Mouse (Mus musculus) heart, postnatal 14 days (tissue): ENCODE measurements at regions not wholly inside any gene's neighbourhood (a gene's known extent, or its start where the extent isn't known, plus 50 kb on each side); places are given as distances from the start of the nearest gene placed in this dataset.
A peak's percentile ranks its signal among the peaks of the same experiment; 100 is the strongest.

ENCODE experiments used
- DNase-seq, 2 experiments: peaks; one replicate each; pipeline ENCODE4 v3.0.0; 2021 to 2022
- intact Hi-C: fragments of 180-260 bp; cut with DNase I; formaldehyde crosslinking; loops from one replicate; pipeline ENCODE4 v1.15.1; 2025

DNA sequence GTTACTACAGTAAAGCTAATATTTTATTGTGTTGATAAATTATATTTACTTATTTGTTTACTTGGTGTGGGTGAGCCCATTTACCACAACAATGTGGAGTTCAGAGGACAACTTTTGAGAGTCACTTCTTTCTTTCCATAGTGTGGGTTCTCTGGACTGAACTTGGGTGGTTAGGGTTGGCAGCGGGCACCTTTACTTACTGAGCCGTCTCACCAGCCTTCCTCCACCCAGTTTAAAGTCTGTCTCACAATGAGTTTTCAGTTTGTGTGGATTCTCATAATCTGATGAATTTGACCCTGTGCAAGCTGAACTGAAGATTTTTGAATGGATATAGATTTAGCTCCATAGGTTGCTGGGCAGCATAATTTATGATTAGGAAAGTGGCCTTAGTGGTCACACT, 53.5 kb upstream of the Pth start:
- no peak for DNase-seq
- intact Hi-C loops, result no loop called here

DNA sequence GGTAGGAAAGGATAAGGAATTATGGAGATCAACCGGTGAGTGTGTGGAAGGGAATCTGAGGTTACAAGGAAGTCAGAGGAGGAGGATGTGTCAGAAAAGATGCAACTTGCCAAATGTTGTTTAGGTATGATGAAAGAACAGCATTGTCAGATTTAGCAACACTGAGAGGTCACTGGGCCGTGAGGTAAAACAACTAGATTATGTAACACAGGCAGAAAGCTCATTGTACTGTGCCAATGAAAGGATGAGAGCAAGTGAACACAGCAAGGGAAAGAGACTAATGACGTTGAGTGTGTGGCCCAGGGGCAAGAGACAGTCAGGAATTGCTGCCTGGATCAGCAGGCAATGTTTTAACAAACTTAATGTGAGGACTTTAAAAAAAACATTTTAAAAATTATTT, 55.2 kb upstream of the Pth start:
- intact Hi-C loops, result no loop called here

DNA sequence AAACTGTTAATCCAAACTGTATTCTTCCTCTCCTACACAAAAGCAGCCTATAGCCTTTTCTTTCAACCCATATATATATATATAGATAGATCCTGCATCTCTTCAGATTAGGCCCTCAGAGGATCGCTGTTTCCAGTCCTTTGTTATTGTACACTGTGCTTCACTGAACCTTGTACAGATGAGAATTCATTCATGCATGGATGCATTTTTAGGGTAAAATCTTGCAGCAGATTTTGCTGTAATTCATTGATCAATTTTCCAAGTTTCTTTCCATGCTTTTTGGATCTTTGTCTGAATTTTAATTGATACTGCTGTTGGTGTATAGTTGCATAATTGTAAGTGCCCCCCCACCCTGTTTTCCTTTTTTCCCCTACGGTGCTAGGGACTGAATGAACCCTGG, 56.6 kb upstream of the Pth start:
- intact Hi-C loops, result no loop called here
- no peak for DNase-seq

More for the DNA sequence above, 55.2 kb upstream of the Pth start:
- no peak for DNase-seq

DNA sequence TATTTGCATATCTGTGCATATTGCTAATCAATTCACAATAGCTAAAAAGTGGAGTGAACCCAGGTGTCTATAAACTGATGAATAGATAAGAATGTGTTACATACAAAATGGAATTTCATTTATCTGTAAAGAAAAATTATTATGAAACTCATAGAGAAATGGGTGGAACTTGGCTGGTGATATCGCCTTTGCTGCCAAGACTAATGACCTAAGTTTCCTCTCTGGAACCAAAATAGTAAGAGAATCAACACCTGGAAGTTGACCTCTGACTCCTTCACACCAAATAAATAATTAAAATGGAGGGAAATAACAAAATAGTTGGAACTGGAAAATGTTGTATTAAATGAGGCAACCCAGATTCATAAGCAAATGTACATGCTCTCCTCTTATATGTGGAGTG, 53.2 kb upstream of the Far1 start:
- peak; percentile 8 to 24 for DNase-seq
- intact Hi-C loops, result no loop called here

DNA sequence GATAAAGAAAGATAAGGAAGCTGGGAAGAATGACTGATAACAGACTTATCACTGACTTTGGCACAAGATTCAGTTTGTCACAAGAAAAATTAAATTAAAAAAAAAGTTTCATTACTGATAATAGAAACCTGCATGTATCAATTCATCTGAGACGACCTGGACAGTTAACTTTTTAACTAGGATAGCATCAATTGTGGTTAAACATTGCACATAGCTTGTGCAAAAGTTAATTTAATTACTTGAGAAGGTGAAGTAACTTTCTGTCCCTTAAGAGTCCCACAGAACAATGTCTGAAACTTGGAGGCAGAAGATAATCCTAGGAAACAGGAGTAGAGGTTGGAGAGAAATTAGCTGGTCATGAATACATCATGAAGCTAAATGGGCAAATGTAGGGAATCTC, 51.3 kb upstream of the Far1 start:
- DNase-seq, result no peak
- intact Hi-C loops, result no loop called here
